Mouse (Mus musculus): ENCODE results near the gene Cd163. TPM values are rescaled to one million over a fixed set of nuclear protein-coding genes. Genes with fewer than 3 reads are reported as not detected.
"Not testable (repeated sequence)": the region's sequence is repeated elsewhere in the genome, so short reads cannot be mapped to it uniquely, and the experiment has no call there.

Cd163 gene
- 0.53 and 0.84 TPM in 2 replicates for polyA plus RNA-seq (2012; rRNA removed)

DNA sequence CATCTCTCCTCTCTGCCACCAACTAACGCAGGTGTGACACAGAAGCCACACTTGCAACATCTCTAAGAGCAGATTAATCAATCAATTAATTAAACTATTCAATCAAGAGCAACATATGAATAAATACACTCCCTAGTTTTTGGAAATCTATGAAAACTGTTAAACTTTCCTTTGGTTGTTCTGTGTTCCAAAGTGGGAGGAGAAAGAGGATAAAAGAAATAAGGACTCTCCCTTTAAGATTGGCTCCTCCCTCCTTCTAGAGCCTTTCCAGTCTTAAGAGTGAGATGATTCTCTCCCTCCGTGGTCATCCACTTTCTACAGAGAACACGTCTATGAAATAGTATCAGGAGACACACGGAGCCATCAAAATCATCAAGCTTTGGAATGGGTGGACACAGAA lies at the start of gene Cd163:
TSS of gene Cd163 (plus strand) at position 301 of the 400 bp plus-strand sequence.
- no peak for DNase-seq (ENCODE audit: low read depth, low spot score)
- WGBS = 76% methylated on average over 4 of the region's 4 CpGs

DNA sequence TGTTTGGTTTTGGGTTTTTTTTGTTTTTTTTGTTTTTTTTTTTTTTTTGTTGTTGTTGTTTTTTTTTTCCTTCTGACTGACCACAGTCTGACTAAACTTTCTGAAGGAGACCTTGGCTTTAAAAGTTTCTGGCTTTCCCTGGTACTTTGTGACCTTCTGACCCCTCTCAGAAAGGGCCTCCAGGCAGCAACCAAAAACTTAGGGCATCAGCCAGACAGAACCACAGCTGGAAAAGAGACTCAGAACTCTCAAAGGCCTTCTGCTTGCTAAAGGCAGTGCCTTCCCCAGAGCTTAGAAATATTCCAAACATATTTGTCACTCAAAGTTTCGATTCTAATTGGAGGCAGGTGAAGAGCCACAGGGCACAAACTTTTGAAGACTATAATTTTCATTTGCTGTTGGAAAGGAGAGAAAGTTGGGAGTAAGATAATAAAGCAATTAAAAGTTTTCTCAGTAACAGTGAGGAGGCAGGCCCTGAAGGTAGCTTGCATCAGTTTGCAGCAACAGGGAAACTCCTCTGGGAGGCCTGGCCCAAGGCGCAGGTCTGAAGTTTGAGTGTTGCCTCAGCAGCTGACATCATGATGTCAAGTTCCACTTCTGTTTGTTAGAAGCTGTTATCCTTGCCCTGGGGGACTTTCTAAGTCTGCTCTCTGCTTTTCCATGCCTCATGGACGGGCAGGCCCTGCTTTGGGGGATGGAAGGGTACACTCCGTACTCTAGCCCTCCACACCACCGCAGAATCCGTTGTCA lies 48.6 kb upstream of the Cd163 start:
- whole genome bisulfite sequencing = 71% methylated on average over 6 of the region's 6 CpGs

DNA sequence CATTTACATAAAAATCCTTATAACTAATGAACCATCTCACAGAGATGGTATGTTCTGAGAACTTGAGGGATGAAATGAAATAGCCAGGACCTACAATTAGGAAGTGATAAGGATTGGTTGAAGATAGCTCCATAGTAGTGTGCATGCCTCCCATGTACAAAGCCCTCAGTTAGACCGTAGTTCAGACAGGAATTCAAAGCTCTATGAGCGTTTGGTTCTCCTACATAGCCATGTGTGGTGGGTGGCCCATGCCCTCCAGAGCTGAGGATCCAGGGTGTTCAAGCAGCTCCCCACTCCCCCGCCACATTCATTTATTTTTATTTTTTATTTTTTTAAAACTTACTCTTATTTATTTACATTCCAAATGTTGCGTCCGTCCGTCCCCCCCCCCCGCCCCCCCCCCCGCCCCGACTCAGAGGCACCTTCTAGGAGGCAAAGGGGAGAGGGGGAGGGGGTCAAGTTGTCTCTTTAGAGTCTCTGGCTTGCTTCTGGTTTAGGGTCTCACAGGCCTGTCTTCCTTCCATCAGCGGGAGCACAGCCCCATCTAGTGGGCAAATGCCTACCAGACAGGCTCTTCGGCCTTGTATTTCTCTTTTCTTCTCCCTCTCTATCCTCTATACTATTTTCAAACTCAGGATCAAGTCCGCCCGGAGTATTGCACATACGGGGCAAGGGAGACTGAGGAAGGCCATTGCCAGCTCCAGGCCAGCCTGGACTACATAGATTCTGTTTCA lies 44.1 kb upstream of the Cd163 start:
- no peak for DNase-seq (ENCODE audit: low read depth, low spot score)
- WGBS = 19% methylated on average over 14 of the region's 14 CpGs

More for the DNA sequence above, 48.6 kb upstream of the Cd163 start:
- no peak for DNase-seq (ENCODE audit: low read depth, low spot score)

DNA sequence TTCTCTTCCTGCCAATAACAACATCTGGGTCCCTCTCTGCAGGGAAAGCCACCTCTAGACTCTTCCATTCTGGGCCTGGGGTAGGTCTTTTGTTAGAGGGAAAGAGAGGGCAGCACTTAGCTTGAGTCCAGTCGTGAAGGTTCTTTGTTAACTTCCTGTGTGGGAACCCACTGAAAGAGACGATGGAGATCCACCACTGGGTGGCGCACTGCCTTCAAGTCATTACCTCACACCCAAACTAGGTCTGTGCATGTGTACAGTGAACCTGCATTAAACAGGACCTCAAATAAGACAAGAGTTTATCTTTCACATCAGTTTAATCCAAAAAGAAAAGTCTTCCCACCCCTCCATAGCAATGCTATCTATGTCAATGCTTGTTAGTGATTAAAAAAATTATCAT lies 41.8 kb upstream of the Cd163 start:
- WGBS = 5% methylated on average over 3 of the region's 3 CpGs
- no peak for DNase-seq (ENCODE audit: low read depth, low spot score)

DNA sequence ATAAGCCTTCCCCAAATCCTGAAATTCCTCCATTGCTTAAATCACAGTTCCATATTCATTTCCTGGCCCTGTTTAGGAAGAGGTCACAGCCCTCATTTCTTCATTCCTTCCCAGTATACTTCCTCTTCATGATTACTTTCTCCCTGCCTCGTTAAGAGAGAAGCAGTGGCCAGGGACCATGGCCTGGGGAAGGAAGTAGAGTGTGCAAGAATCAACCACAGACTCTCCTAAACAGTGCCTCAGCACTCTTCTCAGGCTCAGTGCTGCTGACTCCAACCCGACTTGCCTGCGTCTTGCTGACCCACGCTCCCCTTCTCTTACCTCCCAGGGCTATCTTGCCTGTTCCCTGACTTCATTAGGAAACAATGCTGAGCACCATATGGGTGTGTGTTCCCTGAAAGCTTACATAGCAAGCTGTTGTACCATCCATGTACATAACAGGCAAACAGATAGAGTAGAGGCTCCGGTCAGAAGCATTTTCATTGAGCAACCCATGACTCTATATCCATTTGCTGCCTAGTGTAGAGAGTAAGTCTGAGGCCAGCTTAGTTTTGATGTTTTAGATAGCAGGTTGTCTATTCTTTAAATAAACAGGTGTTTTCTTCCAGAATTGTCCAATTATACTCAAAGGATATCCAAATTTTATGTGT lies 31.1 kb upstream of the Cd163 start:
- DNase-seq (ENCODE audit: low read depth, low spot score) = no peak
- WGBS = 68% methylated on average over 5 of the region's 5 CpGs

DNA sequence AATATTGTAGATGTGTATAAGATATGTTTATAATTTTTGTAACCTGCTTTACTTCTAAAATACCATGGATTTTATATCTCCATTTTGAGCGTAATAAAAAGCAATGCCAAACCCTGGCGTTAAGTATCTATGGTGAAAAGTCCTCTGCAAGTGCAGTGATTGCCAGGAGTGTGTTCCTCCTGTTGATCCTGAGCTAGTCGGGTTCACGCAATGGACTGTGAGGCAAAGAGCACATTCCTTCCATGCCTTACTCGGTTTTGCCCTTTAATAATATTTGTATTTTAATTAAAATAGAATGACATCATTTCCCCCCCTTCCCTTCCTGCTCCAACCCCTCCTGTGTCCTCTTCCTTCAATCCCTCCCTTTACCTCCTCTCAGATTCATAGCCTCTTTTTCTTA lies 26.8 kb upstream of the Cd163 start:
- no peak for DNase-seq (ENCODE audit: low read depth, low spot score)
- 69% methylated on average over 5 of the region's 5 CpGs for WGBS

DNA sequence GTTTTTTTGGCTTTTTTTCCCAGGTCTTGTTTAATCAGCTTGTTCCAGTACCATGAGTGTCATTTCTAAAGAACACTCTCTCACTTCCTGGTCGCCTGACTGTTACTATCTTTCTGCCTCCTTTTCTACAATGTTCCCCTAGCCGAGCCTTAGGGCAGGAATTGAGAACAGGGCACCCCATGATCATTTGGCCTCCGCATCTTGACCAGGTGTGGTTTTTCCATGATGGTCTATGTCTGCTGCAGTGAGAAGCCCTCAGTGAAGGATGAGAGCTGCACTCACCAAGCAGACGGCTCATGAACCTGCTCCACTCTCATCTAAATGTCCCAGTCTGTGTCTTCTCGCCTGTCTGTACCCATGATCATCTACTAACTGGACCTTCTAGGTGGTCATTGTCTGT lies 26.2 kb upstream of the Cd163 start:
- DNase-seq (ENCODE audit: low read depth, low spot score) = no peak
- 73% methylated on average over 5 of the region's 5 CpGs for whole genome bisulfite sequencing

DNA sequence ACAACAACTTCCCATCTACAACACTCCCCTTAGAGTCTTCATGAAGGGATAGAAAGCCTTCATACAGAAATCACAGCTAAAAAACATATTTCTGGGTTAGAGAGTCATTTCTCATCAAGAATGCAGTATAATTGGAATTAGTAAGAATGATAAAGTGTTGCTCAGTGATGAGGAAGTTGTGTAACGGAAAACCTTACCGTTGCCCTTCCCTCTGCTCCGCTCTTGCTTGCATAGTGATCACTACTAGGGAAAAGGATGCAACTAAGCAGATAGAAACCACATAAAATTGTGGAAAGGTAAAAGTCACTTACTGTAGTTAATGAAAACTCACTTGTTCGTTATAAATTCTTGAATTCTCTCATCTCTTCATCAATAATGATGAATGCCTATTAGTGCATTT lies 21.7 kb upstream of the Cd163 start:
- DNase-seq (ENCODE audit: low read depth, low spot score) = no peak
- WGBS = 85% methylated on average over 4 of the region's 4 CpGs

DNA sequence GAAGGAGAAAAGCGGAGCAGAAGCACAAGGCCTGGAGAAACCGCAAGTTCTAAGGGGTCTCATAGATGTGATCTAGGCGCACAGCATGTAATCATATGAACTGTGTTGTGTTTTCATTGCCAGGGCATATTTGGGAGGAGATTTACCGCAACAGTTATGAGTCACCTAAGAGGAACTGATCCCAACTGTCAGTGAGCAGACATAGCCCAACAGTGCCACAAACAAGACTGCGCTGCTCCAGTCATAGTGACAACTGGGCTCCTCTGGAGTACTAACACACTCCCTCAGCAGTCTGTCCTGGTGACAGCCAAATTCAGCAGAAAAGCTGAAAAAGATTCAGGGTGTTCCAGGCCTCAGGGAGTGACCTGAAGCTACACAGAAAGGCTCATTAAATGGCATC lies 7.1 kb upstream of the Cd163 start:
- 92% methylated on average over 5 of the region's 5 CpGs for WGBS
- DNase-seq (ENCODE audit: low read depth, low spot score) = not testable (repeated sequence)

DNA sequence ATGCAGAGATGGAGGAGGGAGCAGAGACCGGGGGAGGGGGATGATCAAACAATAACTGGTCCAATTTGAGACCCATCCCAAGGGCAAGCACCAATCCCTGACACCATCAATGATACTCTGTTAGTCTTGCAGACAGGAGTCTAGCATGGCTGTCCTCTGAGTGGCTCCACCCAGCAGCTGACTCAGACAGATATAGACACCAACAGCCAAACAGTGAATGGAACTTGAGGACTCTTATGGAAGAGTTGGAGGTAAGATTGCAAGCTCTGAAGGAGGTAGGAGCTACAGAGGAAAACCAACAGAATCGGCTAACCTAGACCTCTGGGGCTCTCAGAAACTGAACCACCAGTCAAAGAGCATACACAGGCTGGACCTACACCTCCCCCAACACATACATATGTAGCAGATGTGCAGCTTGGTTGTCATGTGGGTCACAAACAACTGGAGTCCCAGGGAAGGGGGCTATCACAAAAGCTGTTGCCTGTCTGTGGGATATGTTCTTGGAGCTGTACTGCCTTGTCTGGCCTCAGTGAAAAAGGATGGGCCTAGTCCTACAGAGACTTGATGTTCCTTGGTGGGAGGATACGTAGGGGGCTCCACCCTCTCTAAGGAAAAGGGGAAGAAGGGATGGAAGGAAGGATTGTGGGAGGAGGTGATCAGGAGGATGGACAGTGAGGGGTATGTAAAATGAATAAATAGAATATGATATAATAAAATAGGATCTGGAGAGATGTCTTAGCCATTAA lies 2.8 kb upstream of the Cd163 start:
- no peak for DNase-seq (ENCODE audit: low read depth, low spot score)
- WGBS = 64% methylated on average over 3 of the region's 3 CpGs

DNA sequence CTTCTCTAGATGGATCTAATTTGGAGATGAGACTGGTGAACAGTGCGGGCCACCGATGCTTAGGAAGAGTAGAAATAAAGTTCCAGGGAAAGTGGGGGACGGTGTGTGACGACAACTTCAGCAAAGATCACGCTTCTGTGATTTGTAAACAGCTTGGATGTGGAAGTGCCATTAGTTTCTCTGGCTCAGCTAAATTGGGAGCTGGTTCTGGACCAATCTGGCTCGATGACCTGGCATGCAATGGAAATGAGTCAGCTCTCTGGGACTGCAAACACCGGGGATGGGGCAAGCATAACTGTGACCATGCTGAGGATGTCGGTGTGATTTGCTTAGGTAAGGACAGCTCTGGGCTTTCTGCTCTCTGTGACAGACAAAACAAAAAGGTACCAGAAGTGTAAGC lies 4.5 kb downstream of the Cd163 start:
- WGBS = 73% methylated on average over 8 of the region's 8 CpGs
- DNase-seq (ENCODE audit: low read depth, low spot score) = no peak

DNA sequence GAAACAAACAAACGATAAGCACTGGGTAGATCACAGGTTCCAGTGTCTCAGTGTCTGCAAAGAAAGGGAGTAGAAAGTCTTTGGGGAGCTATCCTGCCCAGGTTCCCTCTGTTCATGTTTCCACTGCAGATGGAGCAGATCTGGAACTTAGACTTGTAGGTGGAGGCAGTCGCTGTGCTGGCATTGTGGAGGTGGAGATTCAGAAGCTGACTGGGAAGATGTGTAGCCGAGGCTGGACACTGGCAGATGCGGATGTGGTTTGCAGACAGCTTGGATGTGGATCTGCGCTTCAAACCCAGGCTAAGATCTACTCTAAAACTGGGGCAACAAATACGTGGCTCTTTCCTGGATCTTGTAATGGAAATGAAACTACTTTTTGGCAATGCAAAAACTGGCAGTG lies 7.8 kb downstream of the Cd163 start:
- no peak for DNase-seq (ENCODE audit: low read depth, low spot score)
- WGBS = 79% methylated on average over 6 of the region's 6 CpGs

DNA sequence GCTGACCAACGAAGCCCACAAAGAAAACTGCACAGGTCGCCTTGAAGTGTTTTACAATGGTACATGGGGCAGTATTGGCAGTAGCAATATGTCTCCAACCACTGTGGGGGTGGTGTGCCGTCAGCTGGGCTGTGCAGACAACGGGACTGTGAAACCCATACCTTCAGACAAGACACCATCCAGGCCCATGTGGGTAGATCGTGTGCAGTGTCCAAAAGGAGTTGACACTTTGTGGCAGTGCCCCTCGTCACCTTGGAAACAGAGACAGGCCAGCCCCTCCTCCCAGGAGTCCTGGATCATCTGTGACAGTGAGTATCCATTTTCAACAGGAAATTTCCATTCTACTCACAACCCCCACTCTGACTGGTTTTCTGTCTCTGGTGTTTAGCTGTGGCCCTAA lies 15.9 kb downstream of the Cd163 start:
- DNase-seq (ENCODE audit: low read depth, low spot score) = no peak
- WGBS = 42% methylated on average over 6 of the region's 6 CpGs

DNA sequence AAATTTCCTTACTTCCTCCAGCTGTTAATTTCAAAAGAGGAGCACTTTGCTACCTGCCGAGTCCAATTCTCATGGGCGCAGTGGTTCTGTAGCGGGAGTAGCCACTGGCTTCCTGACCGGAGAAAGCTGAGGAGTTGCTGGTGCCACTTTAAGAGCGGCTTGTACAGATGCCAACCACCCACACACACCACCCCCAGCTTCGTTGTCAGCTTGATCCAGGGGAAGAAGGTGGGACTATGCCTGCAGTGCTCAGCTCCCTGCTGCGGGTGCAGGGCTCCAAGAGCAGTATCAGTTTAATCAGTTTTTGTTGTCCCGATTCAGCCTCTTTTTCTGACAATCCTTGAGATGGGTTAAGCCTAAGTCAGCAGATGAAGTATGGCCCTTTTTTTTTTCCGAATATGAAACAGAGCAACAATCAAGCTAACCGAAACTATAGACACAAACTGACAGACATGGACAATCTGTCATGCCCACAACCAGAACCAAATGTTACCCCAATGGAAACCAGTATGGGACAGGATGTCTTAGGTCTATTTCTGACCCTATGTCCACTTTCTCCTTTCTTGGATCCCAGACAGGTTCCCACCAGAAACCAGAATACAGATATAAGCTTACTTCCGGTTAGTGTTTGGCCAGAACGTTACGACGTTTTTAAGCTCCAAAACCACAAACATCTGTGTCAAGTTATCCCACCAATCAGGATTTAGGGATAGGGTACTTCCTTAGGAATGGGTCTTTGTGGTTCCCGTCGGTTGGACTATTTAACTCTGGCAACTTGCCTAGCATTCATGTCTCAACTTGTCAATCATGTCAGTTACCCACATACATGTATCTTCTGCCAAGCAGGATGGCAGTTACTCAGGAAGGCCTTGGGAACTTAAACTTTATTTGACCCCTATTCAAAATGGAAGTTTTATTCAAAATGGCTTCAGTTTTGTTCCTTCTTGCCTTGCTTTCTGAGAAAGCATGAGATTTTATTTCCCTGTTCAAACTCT lies 17.3 kb downstream of the Cd163 start:
- no peak for DNase-seq (ENCODE audit: low read depth, low spot score)
- 66% methylated on average over 16 of the region's 16 CpGs for WGBS

DNA sequence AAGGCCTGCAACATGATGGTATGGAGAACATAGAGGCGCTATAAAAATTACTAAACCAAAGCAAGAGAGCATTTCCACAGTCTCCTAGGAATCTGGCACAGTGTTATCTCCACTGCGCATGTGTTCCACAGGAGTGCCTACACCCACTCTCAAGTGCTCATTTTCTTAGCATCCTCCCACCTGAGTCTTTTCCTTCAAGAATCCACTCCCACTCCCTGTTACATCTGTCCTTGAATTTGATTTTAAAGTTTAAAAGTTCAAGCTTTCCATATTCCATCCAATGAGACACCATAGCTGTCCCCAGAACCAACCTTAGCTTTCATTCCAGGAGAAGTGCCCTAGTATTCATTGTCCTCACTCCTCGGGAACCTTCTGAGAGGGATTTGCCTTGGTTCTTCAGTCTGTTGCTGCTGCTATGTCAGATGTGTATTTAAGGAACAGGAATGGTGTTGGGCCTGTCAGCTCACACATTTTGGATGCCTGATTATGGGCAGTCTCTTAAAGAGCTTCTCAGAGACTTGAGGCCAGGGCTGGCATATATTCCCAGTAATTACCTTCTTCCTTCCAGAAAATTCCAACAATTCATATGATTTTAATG lies 24.0 kb downstream of the Cd163 start:
- 89% methylated on average over 3 of the region's 3 CpGs for WGBS
- DNase-seq (ENCODE audit: low read depth, low spot score) = no peak

DNA sequence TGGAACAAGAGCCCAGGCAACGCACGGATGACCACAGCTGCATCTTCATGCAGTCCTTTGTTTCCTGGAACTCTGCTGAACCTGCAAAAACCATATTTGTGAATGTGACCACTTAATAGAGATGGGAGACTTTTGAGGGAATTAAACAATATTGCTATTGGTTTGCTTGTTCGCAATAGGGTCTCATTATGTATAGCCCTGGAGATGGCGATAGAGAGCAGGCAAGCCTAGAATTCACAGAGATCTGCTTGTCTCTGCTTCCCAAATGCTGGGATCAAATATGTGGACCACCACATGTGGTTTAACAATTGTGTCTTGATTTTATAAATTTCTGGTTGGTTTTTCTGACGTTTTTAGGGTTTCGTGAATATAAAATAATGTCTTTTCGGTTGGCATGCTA lies 25.2 kb downstream of the Cd163 start:
- no peak for DNase-seq (ENCODE audit: low read depth, low spot score)

DNA sequence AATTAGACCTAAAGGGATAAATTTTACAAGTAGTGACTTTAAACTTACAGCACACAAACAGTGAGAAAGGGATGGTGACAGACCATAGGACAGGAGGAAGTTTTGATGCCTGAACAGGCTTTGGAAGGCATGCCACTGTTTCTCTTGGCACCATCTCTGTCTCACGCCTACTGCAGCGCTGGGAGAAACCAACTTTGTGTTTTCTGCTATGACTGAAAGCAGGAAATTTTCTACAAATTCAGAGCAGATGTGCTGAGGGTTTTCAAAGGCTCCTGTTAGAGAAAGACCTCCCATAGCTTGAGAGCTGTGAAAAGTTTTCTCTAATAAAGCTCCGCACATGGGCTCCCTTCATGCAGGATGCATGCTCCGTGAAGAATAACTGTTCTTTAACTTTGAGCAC lies 40.6 kb downstream of the Cd163 start:
- DNase-seq (ENCODE audit: low read depth, low spot score) = no peak
- WGBS = 79% methylated on average over 4 of the region's 4 CpGs

More for the DNA sequence above, 25.2 kb downstream of the Cd163 start:
- 86% methylated on average over 7 of the region's 7 CpGs for WGBS

DNA sequence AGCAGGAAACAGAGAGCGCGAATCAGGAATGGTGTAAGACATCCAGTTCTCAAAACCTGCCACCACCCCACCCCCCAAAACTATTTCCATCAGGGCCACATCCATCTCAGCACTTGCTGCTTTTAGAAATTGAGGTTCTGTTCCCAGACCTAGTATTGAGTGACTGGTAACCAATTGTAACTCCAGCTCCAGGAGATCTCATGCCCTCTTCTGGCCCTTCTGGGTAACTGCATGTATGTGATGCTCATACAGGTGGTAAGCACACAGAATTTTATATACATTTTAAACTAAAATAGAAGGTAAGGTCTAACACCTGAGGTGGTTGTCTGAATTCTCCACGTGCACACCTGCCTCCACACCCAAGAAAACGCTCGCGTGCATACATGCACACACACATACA lies 42.2 kb downstream of the Cd163 start:
- 88% methylated on average over 6 of the region's 6 CpGs for WGBS
- DNase-seq (ENCODE audit: low read depth, low spot score) = no peak

DNA sequence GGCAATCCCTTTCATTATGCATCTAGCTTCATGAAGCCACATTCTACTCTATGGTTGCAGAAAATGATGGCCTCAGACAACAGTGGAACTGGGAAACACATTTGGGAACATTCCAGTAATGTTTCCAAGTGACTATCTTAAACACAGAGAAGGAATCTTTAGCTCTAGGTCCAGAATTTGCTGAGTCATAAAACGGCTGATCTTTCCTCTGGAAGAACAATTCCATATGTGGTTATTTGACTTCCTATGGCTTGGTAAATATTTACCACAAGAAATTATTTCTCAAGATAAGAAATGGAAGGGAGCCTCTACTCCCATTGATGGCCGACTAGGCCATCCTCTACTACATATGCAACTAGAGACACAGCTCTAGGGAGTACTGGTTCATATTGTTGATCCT lies 48.8 kb downstream of the Cd163 start:
- 19% methylated on average over 2 of the region's 2 CpGs for WGBS
- no peak for DNase-seq (ENCODE audit: low read depth, low spot score)

Measured in large intestine, adult 2 months (tissue).